Mouse (Mus musculus) ES-E14 (cell line): ENCODE data around the gene Spsb1. TPM values are rescaled to one million over a fixed set of nuclear protein-coding genes. Genes with fewer than 3 reads are reported as not detected.
A peak's percentile ranks its signal among the peaks of the same experiment; 100 is the strongest.

Experiments used
- DNase-seq: peaks from one replicate; pipeline ENCODE4 v3.0.0-alpha.2; 2013; ENCODE audit warnings: low read depth, low spot score
- H3K27ac ChIP-seq: 2 replicates; pipeline ENCODE4 v1.5.1; 2012; ENCODE audit warnings: low read depth, mild to moderate bottlenecking, low read length, moderate library complexity, mixed read lengths; ENCODE audit not compliant: poor library complexity, insufficient read depth, severe bottlenecking
- H3K36me3 ChIP-seq: 2 replicates; pipeline ENCODE4 v1.6.1; 2012; ENCODE audit warnings: mild to moderate bottlenecking, low read length, moderate library complexity, mixed read lengths; ENCODE audit not compliant: control insufficient read depth, poor library complexity, insufficient read depth, severe bottlenecking
- H3K4me1 ChIP-seq, 2 experiments: fragments of 150-350 bp in 1 of 2; sonication (generic) in 1 of 2; 2 replicates each; pipeline ENCODE4 v1.6.1; 2012; ENCODE audit warnings: low read length in 2 of 2, mild to moderate bottlenecking in 1 of 2, mixed read lengths in 1 of 2; ENCODE audit not compliant: control insufficient read depth in 2 of 2, insufficient read depth in 2 of 2, poor library complexity in 1 of 2
- H3K4me3 ChIP-seq, 2 experiments: fragments of 150-350 bp in 1 of 2; sonication (generic) in 1 of 2; 2 replicates each; pipeline ENCODE4 v1.5.1; 2012; ENCODE audit warnings: low read length in 2 of 2, low read depth in 1 of 2, mild to moderate bottlenecking in 1 of 2, mixed read lengths in 1 of 2; ENCODE audit not compliant: insufficient read depth in 1 of 2, poor library complexity in 1 of 2, severe bottlenecking in 1 of 2
- H3K9ac ChIP-seq: 2 replicates; pipeline ENCODE4 v1.6.1; 2012; ENCODE audit warnings: low read depth, mild to moderate bottlenecking, low read length, mixed read lengths; ENCODE audit not compliant: poor library complexity, insufficient read depth, severe bottlenecking
- H3K9me3 ChIP-seq: fragments of 150-350 bp; sonication (generic); 2 replicates; pipeline ENCODE4 v1.6.1; 2012; ENCODE audit warnings: low read depth, mild to moderate bottlenecking, low read length; ENCODE audit not compliant: control insufficient read depth, insufficient read depth
- CHD2 ChIP-seq: IDR thresholded peaks from 2 replicates; pipeline ENCODE4 v1.6.1; 2014; ENCODE audit warnings: mild to moderate bottlenecking, low read depth, low read length, inconsistent platforms
- HCFC1 ChIP-seq: IDR thresholded peaks from 2 replicates; pipeline ENCODE4 v1.6.1; 2012; ENCODE audit warnings: low read length, inconsistent platforms, borderline replicate concordance; ENCODE audit not compliant: insufficient read depth
- MAFK ChIP-seq: IDR thresholded peaks from 2 replicates; pipeline ENCODE4 v1.6.1; 2014; ENCODE audit warnings: mild to moderate bottlenecking, low read depth, low read length, inconsistent platforms; ENCODE audit not compliant: insufficient read depth
- ZC3H11A ChIP-seq: IDR thresholded peaks from 2 replicates; pipeline ENCODE4 v1.6.1; 2012; ENCODE audit warnings: low read depth, mild to moderate bottlenecking, inconsistent platforms, low read length, borderline replicate concordance
- ZNF384 ChIP-seq: IDR thresholded peaks from 2 replicates; pipeline ENCODE4 v1.6.1; 2012; ENCODE audit warnings: low read depth, low read length, inconsistent platforms
- in situ Hi-C, 2 experiments: fragments of 600-800 bp; cut with MboI; formaldehyde crosslinking; loops; one replicate each; pipeline ENCODE4 v1.15.1; 2025; ENCODE audit warnings: low sequenced_read_pairs in 2 of 2, inconsistent platforms in 1 of 2; ENCODE audit not compliant: unreplicated experiment in 2 of 2
- total RNA-seq: library from RNA; depleted of rRNA; stranded (reverse); fragments of 300-350 nt; gene quantifications from 2 replicates; pipeline ENCODE4 v1.2.3, GENCODE M21; 2012

The Spsb1 gene
- total RNA-seq, 1 experiment = 12.0 TPM

DNA sequence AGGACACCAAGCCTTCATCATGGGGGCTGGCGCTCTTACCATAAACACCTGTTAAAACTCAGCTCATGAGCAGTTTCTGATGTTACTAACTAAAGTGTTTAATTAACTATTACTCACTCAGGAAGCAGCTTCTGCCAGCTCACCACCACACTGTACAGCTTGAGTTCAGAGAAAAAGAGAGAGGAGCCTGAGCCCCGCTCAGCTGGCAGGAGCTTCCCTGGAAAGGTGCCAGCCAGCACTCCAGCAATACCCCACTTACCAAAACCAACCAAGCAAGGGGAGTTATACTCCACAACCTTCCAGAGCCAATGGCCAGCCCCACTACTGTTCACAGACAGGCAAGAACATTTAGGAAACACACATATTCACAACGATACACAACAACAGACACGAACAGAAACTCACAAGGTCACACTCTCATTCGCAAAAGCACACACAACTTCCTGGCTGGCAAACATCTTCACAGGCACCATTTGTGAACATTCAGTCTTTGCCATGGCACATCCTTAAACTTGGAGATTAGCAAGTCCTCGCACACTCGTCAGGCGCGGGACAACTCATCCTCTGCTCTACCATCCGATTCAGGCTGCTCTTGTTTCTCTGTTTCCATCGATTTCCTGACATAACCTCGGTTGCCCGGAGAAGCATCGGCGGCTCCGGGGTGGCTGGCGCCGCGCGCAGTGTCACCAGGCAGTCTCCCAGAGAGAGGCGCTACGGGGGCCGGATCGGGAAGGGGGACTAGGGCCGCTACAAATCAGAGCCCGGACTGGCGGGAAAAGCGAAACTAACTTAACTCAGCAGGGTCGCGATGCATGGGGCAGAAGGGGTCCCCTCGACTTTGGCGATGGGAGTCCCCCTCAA, 992 bp downstream of the Spsb1 start:
- DNase-seq = no peak
- in situ Hi-C loops = no loop called here

DNA sequence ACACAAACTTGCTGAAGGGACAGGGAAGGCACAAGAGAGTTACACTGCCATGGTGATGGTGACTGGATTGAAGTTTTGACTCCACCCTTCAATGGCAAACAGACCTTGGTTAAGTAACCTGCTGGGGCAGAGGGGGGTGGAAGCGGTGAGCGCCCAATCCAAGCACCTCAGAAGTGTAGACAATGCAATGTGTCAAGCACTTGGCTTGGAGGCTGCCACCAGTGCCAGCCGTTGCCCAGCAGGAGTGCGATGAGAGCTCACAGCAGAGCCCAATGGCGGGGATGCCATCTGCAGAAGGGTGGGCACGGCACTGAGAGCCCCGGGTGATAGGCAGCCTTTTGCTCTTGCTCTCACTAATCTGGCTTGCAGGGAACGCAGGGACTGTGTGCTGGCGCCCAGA, 2.6 kb downstream of the Spsb1 start:
- TF ChIP-seq CHD2 = no peak
- TF ChIP-seq ZC3H11A = no peak
- no peak for TF ChIP-seq ZNF384
- TF ChIP-seq MAFK = no peak
- no peak for TF ChIP-seq HCFC1
- Histone ChIP-seq H3K9ac (no peak overlapping the region), H3K27ac (no peak overlapping the region), H3K4me3 (no peak overlapping the region), H3K4me1 (peaks cover 7% of the 10 kb centered on the region in 2 experiments), H3K36me3 (no peaks in the 10 kb centered on the region), H3K9me3 (no peaks in the 10 kb centered on the region)
- no peak for DNase-seq
- in situ Hi-C loops = no loop called here

More for the DNA sequence above, 992 bp downstream of the Spsb1 start:
- H3K27ac ChIP-seq = no peak overlapping the region
- peak overlapping the region; percentile 76 to 87 for H3K4me3 ChIP-seq
- peak overlapping the region; percentile 71 for H3K9ac ChIP-seq
- TF ChIP-seq ZNF384 (no peak), CHD2 (no peak), MAFK (no peak), HCFC1 (no peak), ZC3H11A (no peak)
- H3K4me1 ChIP-seq = peaks cover 3 to 4% of the 10 kb centered on the region in 2 experiments
- no peaks in the 10 kb centered on the region for H3K36me3 ChIP-seq
- no peaks in the 10 kb centered on the region for H3K9me3 ChIP-seq

DNA sequence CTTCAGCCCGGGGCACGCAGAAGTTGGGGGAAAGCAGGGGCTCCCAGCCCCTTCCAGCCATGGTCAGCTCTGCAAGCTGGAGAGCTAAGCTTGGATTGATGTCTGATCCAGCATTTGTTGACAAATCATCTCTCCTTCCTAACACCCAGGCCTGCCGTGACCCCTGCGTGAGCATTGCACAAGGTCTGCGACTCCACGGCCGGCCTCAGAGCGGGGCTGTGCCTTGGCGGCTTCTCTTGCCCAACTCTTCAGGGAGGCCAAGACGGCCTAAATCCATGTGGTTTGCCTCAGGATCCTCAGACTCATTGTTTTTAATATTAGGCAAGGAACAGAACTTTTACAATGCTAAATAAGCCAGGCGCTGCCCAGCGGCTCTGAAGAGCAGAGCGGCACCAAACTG, 3.6 kb downstream of the Spsb1 start:
- in situ Hi-C loops = no loop called here
- Histone ChIP-seq H3K27ac (no peak overlapping the region), H3K4me3 (no peak overlapping the region), H3K9ac (no peak overlapping the region), H3K9me3 (no peaks in the 10 kb centered on the region), H3K36me3 (no peaks in the 10 kb centered on the region), H3K4me1 (peaks cover 7 to 9% of the 10 kb centered on the region in 2 experiments)
- TF ChIP-seq ZNF384 (no peak), HCFC1 (no peak), CHD2 (no peak), ZC3H11A (no peak), MAFK (no peak)
- DNase-seq = no peak

DNA sequence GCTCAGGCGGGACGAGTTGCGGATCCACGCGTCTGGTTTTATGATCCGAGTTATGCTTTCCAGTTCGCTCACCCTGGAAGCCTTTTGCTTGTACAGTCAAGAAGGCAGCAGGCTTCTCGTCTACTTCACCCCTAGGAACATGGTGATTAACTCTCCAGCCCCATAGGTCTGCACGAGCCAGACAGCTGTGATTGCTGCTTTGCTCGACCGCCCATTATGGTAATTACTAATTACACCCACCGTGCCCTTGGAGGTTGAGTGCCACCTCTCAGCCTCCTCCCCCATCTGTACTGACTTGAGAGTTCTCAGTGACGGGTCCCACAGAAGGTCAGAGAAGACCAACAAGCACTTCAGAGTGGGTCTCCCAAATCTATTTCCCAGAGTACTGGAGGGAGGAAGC, 5.2 kb downstream of the Spsb1 start:
- H3K4me1 ChIP-seq = peaks cover 11 to 14% of the 10 kb centered on the region in 2 experiments
- in situ Hi-C loops = no loop called here
- H3K36me3 ChIP-seq = no peaks in the 10 kb centered on the region
- no peak overlapping the region for H3K9ac ChIP-seq
- H3K4me3 ChIP-seq = no peak overlapping the region
- TF ChIP-seq ZNF384 (no peak), ZC3H11A (no peak), MAFK (no peak), HCFC1 (no peak), CHD2 (no peak)
- no peaks in the 10 kb centered on the region for H3K9me3 ChIP-seq
- H3K27ac ChIP-seq = no peak overlapping the region
- no peak for DNase-seq
